Mouse (Mus musculus) layer of hippocampus, postnatal 25 days (tissue): ENCODE results near the gene Gm49325. TPM values are rescaled to one million over a fixed set of nuclear protein-coding genes. Genes with fewer than 3 reads are reported as not detected.

Experiments
- DNase-seq, 2 experiments: peaks; one replicate each; pipeline ENCODE4 v3.0.0; 2022; ENCODE audit warnings: mixed read lengths in 2 of 2, low spot score in 1 of 2; ENCODE audit errors: extremely low spot score in 1 of 2
- total RNA-seq, 2 experiments: library from RNA; stranded (reverse); gene quantifications; 2 replicates each; pipeline ENCODE4 v1.2.3; 2021

Gm49325 gene
- total RNA-seq, 2 experiments from 2014 or later = 29.0 to 29.8 TPM

- DNase-seq = no peak
Measured at GRCm38 (mm10) chr10:77623069-77623492, 17.1 kb downstream of the Gm49325 start.

- no peak for DNase-seq
Measured at GRCm38 (mm10) chr10:77623639-77624400, 17.8 kb downstream of the Gm49325 start.

- peak in 1 of 2 experiments; percentile 27 for DNase-seq
Measured at GRCm38 (mm10) chr10:77624570-77624995, 18.6 kb downstream of the Gm49325 start.

- DNase-seq = no peak
Measured at GRCm38 (mm10) chr10:77626036-77626435, 20.0 kb downstream of the Gm49325 start.

GRCm38 (mm10) chr10:77626591-77626990 lies 20.6 kb downstream of the Gm49325 start:
- DNase-seq = no peak

GRCm38 (mm10) chr10:77627497-77627896 lies 21.5 kb downstream of the Gm49325 start:
- DNase-seq = peak; percentile 71 to 89

DNA sequence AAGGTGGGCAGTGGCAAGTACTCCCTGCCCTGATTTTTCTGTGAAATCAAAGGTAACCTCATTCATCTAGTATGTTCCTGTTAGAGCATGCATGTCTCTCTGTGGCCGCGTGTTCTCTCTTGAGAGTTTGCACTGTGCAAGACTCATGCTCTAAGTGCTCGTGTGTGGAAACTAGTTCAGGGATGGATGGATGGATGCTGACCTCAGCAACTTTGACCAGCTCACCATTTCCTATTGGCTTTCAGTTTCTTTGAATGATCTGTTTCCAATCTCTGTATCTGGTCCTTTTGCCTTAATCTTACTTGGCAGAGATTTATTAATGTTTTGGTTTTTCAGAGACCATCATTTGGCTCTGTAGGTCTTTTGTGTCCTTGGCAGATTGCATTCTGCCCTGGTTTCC lies 23.2 kb downstream of the Gm49325 start:
- no peak for DNase-seq

GRCm38 (mm10) chr10:77629970-77630369 lies 24.0 kb downstream of the Gm49325 start:
- no peak for DNase-seq

DNA sequence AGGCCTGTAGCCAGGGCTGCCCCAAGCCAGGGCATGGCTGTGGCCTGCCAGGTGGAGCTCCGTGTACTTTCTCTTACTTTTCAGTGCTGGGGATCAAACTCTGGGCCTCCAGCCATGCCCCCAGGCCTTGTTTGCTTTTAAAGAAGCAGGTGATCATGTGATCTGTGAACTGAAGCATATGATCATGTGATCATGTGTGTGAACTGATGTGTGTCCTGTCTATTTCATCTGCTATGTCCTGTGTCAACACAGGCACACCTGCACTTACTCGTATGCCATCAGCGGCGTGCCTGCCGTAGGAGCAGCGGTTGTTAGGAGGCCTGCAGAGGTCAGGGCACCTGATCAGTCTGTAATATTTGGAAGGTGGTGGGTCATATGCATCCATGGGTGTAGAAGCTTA lies 28.0 kb downstream of the Gm49325 start:
- no peak for DNase-seq

DNA sequence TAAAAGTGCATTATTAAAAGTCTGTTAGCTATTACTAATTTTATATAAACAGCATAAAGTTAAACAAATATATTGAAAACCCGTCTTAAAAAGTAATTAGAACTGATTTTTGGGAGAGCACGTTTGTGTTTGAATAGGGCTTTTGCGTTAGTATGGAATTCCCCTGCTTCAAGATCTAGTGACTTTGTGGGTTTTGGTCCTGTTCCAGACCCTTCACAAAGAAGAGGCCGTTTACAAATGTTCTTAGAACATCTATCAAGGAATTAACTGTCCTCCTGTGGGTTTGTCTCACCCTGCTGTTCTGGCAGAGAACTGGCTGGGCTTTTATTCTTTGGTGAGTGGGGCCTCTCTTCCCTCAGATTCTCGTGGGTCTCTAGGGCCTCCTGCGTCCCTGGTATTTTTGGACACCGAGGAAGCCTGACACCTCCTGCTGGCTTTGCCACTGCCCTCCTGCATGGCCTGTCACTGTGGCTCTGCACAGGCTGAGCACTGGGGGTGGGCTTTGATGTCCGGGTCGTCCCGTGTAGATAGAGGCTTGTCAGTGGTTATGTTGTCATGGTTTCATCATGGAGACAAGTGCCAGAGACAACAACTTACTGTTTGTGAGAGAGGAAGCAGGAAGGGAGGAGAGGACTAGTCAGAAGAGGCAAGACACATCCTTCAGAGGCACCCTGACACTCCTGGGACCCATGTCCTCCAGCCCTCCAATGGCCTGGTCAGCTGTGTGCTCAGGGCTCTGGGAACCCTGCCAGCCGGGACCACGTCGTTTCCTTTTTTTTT lies 28.6 kb downstream of the Gm49325 start:
- DNase-seq = no peak

- DNase-seq = no peak
Measured at GRCm38 (mm10) chr10:77636234-77636922, 30.4 kb downstream of the Gm49325 start.

DNA sequence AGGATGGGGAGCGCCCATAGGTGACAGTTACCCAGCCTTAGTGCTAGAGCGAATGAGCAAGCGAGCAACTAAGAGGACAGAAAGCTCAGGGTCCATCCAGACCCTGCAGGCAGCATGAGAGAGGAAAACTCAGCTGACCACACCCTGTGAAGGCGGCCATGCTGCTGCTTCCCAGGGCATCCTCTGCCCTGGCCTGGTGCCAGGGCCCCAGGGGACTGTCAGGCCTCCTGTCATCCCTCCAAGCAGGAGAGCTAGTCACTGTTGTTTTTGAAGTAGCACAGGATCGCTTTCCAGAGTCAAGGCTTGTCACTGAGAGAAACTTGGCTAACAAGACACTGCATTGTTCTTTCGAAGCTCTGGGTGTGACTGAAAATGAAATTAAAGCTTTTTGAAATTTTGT lies 33.0 kb downstream of the Gm49325 start:
- DNase-seq = no peak

DNA sequence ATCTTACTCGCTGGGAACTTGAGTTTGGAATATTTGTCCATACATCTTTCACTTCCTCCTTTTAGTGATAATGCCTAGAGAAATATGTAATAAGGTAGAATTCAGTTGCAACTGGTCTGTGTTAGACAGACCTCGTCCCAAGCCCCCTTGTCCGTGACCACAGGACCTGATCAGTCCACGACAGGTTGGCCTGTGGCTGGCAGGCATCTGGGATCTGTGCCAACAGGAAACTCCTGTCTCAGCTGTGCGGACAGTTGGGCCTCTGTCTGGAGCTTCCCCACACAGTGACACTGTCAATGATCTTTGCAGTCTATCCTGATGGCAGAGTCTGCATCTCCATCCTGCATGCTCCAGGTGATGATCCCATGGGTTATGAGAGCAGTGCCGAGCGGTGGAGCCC lies 37.2 kb downstream of the Gm49325 start:
- DNase-seq = no peak

DNA sequence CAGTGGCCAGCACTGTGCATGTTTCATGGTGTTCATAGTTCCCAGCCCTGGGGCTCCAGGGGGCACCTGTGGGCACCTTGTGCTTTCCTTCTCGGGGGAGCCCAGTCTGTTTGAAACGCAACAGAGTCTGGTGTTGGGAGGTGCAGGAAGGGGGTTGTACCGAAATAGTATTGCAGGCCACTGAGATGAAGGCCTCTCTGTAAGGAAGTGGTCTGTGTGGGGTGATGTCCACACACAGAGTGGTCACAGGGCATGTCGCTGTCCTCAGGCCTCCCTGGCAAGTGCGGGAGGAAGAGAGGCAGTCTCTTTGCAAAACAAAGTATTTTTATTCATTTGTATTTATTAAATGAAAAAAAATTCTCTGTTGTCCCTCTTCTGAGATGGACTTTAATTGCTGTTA lies 39.6 kb downstream of the Gm49325 start:
- DNase-seq = no peak

GRCm38 (mm10) chr10:77647461-77647860 lies 41.5 kb downstream of the Gm49325 start:
- DNase-seq = no peak

DNA sequence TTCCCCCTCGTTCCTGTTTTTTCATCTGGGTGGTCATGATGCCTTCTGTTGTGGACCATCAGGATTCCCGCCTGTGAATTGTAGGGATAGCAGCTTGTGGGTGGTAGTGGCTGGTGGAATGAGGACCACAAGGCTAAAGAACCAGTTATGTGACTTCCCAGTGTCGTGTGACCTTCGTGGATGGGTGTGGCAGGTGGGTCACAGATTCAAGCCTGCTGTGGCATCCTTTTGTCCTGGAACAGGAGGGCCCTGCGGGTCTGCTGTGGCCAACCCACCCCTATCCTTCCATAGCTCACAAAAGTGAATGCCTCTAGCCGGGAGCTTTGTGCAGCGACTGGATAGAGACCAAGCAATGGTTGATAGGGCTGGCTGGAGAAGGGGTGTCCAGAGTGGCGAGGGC lies 41.9 kb downstream of the Gm49325 start:
- DNase-seq = no peak

- DNase-seq = no peak
Measured at GRCm38 (mm10) chr10:77652046-77652445, 46.0 kb downstream of the Gm49325 start.

DNA sequence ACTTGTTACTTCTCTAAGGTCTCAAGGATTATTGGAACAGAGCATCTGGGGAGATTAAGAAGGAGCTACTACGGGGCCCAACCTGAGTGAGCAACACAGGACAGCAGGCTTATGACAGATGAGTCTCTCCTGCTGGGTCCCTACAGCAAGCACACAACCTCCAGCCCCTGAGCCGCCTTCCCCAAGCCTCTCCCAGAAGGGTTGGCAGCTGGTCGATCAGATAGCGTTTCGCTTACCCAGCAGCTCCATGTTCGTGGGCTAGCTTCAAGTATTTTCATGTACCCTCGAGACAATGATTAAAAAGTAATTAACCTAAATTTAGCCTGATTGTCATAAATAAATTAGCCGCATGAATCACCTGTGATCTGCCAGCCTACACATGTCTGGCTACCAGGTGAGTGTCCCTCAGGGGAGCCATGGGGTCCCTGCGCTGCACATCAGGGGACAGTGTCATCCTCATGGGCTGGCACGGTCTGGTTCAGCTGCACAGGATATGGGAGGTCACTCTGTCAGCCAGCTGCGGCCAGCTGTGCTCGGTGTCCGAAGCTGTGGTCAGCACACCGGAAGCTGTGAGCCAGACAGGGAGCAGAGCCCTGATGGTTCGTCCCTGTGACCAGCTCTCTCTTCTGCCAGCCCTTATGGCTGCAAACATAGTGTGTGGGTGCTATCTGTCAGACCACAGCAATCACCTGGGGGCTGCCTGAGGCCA lies 52.4 kb downstream of the Gm49325 start:
- DNase-seq = no peak

- no peak for DNase-seq
Measured at GRCm38 (mm10) chr10:77663949-77664665, 58.1 kb downstream of the Gm49325 start.

GRCm38 (mm10) chr10:77666342-77666741 lies 60.3 kb downstream of the Gm49325 start:
- no peak for DNase-seq
